Mouse (Mus musculus) naive thymus-derived CD4-positive, alpha-beta T cell, adult 2 months (primary cell): ENCODE data around the gene Tssk6.
"Not testable (repeated sequence)": the region's sequence is repeated elsewhere in the genome, so short reads cannot be mapped to it uniquely, and the experiment has no call there.

Source experiments
- DNase-seq: peaks from one replicate; pipeline ENCODE4 v3.0.0-alpha.2; 2011; ENCODE audit warnings: low read depth

Gene Tssk6

DNA sequence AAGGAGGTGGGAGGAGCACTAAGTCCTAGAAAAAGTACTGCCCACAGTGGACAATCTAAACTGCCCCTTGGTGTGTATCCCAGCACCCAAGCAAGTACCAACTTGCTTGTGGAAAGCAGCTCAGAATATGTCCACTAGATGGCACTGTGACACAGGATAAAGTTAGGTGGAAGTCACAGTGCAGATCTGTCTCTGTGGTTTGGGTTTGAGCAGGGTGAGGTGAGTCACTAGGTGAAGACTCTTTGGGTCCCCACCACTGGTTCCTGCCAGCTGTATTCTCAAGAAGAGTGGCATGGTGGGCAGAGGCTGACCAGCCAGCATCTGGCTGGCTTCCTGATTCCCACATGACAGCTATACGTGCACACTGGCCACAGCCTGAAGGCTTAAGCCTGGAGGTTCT, 17.0 kb downstream of the Tssk6 start:
- peak; percentile 96 for DNase-seq

DNA sequence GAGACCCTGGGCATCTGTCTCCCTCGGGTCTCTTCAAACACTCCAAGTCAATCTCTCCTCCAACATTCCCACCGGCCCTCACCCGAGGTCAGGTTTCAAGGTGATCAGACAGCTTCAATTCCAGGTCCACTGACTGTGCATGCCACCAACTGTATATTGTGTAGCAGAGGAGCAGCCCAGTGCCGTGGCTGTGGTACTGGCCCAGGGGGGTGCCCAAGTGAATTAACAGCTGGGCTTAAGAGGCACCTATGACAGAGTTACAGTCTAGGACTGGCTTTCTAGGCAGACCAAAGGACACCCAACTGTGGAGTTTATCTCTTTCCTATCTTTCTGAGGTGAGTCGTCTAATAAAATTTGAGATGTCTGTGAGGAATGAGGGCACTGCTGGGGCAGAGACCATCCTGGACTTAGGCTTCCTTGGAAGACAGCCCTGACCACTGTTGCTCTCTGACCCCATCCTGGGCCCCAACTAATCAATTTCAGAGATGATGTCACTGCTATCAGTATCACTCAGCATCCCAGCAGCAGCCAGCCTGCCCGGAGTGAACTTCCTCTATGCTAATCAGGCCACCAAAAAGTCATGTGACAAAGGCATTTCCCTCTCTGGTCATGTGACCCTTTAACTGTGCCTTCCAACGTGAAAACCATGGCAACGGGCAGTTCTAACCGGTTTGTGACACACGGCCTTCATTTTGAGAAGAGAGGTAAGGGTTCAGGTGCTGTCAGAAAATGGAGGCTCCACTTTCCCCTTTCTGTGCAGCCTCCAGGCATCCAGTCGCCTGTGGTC, 18.1 kb downstream of the Tssk6 start:
- peak; percentile 91 for DNase-seq

DNA sequence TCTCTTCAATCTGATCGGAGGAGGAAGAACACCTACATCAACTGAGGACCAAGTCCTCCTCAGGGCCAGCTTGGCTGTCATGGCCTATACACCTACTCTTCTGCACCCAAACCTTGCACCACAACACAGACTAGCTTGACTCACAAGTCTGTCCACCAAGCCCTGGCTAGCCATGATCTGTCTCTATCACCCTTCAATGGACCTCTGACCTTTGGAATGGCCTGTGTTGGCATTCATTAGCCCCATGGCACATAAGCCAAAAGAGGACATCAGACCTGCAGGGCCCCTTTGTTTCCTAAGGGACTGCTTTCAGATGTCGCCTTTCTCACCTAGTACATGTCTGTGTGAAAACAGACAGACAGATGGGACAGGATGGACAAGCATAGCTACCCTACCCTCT, 19.2 kb downstream of the Tssk6 start:
- DNase-seq: no peak

DNA sequence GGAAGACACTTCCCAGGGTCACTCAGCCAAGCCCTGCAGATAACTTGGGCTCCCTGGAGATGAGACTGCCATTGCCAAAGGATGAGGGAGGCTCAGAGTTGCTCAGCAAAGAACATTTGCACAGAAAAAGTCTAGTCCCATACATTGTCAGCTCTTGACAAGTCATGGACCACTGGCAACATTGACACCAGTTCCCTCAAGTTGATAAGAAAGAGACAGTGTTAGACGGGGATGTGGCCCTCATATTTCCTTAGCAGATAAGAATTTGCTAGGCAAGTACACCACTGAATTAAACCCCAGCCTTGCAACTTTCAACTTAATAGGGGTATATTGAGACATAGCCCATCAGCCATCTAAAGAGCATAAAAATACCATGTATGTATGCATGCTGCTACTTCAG, 22.0 kb downstream of the Tssk6 start:
- no peak for DNase-seq

DNA sequence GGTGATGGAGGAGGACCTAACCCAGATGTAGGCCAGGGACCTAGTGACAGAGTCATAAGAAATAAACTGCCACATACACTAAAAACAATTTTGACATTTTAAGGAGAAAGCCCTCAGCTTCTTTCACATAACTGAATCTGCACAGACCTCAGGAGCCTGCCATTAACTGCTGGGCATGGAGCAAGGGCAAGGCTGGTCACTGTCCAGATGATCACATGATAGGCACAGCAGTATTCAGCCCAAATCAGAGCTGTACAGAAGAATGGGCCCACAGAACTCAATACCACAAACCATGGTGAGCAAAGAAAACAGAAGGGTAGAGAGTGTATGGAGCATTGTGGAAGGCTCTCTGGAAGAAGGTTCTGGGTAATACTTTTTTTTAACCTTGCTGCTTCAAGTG, 24.9 kb downstream of the Tssk6 start:
- no peak for DNase-seq

DNA sequence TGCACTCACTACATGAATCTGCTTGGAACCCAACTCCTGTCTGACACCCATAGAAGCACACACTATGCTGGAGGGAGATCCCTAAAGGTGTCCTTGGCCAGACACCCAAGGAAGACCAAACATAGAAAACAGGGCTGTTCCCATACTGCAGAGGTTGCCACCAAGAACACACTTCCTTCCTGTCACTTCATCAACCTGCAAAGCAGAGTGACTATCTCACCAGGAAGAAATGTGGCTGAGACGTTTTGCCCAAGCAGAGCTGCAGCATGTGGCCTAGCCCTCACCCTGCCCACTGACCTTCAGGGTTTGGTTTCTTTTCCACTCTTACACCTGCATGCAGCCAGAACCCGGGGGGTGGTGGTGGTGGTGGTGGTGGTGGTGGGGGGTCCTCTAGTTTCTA, 31.8 kb downstream of the Tssk6 start:
- DNase-seq: peak; percentile 39

DNA sequence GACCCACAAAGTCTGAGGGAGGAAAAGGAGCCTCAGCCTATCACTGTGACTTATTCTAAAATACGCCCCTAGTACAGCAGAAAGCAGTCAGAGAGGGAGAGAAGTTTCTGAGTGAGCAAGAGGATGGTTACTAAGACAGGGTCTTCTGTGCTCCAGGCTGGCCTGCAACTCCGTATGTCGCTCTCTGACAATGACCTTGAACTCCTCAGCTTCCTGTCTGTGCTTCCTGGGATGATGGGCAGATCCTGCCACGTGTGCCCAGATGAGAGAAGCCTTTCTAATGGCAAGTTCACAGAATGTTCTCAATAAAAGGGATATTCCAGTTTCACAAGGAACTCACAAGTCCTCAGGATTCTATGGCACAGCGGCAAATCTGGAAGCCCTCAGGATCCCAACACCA, 32.6 kb downstream of the Tssk6 start:
- no peak for DNase-seq

DNA sequence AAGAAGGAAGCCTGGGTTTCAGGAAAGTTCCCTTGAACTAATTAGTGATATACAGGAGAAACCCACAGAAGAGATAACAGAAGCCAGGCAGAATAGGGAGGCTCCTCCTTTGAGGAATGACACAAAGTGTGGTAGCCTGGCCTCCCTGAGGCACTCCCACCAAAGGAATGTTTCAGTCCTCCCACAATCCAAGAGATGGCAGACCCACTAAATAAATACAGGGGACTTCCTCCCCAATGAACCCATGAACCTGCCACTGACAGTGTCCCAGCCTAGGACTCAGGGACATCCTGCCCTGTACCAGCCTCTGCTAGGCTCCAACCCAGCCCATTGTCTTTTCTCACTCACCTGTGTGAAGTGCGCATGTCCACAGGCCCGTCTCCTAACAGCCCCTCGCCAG, 33.4 kb downstream of the Tssk6 start:
- DNase-seq: no peak

DNA sequence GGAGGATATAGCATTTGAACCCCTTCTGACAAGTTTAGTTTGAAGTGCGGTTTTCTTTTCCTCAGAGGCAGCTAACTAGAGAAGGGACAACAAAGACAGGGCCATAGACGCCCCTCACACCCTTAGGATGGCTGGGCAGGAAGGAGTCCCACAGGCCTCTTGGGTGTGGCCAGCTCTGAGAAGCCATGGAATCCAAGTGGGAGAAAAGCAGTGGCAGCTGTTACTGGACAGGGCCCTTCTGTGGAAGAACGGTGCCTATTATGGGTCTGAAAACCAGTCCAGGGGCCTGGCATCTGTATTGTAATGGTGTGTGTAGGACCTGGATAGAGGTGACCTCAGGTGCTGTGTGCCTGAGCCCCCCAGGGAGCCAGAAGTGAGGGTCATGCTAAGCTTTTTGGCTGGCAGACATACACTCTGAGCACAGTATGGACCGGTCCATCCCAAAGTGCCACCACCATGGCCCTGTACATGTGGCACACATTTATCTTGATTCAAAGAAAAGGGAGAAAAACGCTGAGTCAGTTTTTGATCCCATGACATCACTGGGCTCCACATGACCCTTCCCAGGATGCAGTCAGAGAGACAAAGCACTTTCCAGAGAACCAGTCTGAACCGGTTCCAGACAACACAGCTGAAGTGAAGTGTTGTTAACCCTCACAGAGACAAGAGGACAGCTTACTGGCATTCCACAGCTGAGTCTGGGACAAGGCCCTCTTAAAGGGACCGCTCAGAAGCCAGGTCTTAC, 34.2 kb downstream of the Tssk6 start:
- no peak for DNase-seq

DNA sequence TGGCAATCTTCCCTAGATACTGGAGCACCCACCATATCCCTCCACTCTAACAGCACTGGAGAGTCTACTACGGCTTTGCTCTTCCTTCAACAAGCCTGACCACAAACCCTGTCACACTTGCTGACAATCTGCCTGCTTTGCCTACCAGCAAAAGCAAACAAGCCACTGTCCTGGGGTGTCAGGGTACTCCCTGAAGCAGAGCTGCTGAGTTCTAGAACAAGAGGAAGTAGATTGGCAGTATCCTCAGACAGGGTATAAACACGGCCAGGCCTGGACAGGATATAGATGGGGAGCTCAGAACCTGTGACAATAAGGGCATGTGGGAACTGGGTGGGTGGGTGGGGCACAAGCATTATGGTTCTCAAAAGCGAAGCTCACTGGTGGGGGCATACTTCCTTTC, 35.5 kb downstream of the Tssk6 start:
- DNase-seq: peak; percentile 45

DNA sequence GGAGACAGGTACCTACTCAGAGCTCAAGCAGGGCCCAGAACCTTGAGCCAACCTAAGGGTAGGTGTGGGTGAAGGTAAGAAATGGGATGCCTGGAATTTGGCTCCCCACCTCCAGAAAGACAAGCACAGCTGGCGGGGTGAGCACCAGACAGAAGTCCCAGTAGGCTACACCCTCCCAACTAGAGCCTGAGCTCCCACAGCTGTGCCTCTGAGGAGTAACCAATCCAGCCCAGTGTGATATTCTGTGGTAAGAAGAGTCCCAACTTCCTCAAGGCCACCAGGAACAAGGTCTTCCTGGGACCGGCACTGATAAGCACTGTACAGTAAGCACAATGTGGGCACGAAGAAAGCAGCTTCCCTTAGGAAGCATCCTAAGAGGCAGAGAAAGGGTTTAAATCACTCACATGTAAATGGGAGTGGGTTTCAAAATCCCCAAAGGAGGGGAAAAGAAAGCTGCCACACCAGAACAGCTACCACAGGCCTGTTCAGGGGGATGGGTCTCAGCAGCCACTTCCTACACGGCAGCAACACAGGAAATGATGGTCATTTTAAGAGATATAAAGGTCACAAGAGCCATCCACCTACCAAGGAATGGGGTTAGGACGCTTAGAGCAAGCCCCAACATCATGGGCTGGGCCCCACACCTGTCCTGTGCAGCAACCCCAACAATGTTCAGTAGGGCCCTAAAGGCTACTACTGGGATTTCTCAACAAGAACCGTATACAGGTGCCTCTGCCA, 36.4 kb downstream of the Tssk6 start:
- DNase-seq: no peak

DNA sequence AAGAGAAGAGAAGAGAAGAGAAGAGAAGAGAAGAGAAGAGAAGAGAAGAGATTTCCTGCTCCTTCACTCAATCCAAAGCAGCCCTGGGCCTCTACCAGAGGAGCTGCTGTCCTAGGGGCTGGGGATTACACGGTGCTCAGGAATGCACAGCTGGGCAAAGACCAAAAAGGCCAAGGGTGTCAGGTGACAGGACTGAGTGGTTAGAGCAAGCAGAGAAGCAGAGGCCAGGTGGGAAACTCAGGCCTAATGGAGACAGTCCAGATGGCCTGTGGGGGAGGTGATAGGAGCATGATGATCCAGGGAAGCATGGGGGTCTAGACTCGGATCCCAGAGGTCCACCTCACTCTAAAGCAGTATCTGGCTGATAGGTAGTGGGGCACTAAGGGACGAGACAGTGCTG, 37.6 kb downstream of the Tssk6 start:
- no peak for DNase-seq

DNA sequence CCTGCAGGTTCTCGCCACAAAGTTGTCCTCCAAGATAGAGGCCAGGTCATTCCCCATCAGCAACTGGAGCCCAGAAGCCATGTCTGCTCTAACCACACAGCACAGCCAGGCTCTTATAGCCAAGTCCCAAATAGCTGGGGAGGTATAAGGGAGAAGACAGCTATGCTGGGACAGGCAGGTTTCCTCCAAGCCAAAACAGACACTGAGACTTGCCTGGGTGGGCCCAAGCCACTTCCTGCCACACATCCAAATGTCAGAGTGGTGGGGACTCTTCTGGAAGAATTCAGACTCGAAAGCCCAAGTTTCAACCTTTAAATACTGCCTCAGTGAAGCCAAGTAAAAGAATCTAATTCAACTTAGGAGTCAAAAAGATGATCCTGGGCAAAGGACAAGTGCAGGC, 38.4 kb downstream of the Tssk6 start:
- no peak for DNase-seq

DNA sequence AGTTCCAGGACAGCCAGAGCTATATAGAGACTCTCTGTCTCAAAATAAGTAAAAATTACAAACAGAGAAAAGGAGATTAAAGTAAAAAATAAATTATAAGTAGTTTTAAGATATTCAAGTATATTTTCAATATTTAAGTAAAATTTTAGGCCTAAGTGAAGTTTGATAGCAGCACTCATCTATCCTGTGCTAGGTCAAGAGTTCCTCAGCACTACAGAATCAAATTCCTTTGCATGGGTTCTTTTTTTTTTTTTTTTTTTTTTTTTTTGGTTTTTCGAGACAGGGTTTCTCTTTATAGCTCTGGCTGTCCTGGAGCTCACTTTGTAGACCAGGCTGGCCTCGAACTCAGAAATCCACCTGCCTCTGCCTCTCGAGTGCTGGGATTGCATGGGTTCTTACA, 40.5 kb downstream of the Tssk6 start:
- not testable (repeated sequence) for DNase-seq

DNA sequence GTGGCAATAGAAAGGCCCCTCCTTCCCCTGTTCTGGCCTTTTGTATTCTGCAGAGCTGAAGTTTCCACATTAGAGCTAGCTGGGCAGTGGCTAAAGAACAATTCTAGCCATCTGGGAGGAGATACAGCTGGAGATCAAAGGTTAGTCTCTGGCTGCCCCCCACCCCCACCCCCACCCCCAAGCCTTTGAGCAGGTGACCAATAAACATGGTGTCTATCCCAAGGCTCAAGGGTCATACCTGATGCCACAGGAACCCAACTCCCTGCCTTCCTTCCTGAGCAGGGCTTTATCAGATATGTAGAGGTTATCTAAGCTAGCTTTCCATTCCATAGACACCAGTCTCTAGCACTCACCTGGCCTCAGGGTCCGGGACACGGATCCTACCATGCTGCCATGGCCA, 48.3 kb downstream of the Tssk6 start:
- DNase-seq: no peak
